Mouse (Mus musculus) G1E (cell line): ENCODE data around the gene Vegfa. TPM values are rescaled to one million over a fixed set of nuclear protein-coding genes. Genes with fewer than 3 reads are reported as not detected.

Experiments
- ATAC-seq: 2 replicates; pipeline ENCODE4 v1.8.0; 2016; ENCODE audit warnings: mild to moderate bottlenecking; ENCODE audit not compliant: insufficient number of reproducible peaks, poor library complexity, low FRiP score, severe bottlenecking; ENCODE audit errors: extremely low read depth
- DNase-seq: peaks from one replicate; pipeline ENCODE4 v3.0.0; 2012; ENCODE audit warnings: low spot score
- H3K27me3 ChIP-seq: 2 replicates; pipeline ENCODE4 v1.6.1; 2012; ENCODE audit warnings: mild to moderate bottlenecking, low read length, inconsistent platforms; ENCODE audit not compliant: insufficient read depth
- H3K36me3 ChIP-seq: replicated peaks from 2 replicates; pipeline ENCODE3; 2012; ENCODE audit warnings: mild to moderate bottlenecking, inconsistent platforms
- H3K4me1 ChIP-seq: 2 replicates; pipeline ENCODE4 v1.6.1; 2012; ENCODE audit warnings: low read depth, low read length, inconsistent platforms, mixed read lengths; ENCODE audit not compliant: insufficient read depth
- H3K4me3 ChIP-seq: 2 replicates; pipeline ENCODE4 v1.5.1; 2012; ENCODE audit warnings: low read depth, mild to moderate bottlenecking, inconsistent platforms, low read length, moderate library complexity, mixed read lengths
- H3K9me3 ChIP-seq: replicated peaks from 2 replicates; pipeline ENCODE4 v1.6.1; 2012; ENCODE audit warnings: inconsistent platforms
- CTCF ChIP-seq: IDR thresholded peaks from 2 replicates; pipeline ENCODE4 v1.5.1; 2012; ENCODE audit warnings: low read depth, low read length, inconsistent platforms, mixed read lengths
- GATA1 ChIP-seq: IDR thresholded peaks from 2 replicates; pipeline ENCODE4 v1.6.1; 2012; ENCODE audit warnings: borderline replicate concordance, low read length, inconsistent platforms, mixed read lengths
- GATA2 ChIP-seq: IDR thresholded peaks from 2 replicates; pipeline ENCODE4 v1.6.1; 2012; ENCODE audit warnings: low read depth, low read length, inconsistent platforms, borderline replicate concordance
- POLR2AphosphoS5 ChIP-seq: IDR thresholded peaks from 2 replicates; pipeline ENCODE4 v1.6.1; 2012; ENCODE audit warnings: low read depth, low read length, inconsistent platforms; ENCODE audit not compliant: insufficient replicate concordance
- TAL1 ChIP-seq: conservative IDR thresholded peaks from 2 replicates; pipeline ENCODE4 v1.6.1; 2012; ENCODE audit warnings: low read depth, low read length, inconsistent platforms, mixed read lengths
- polyA plus RNA-seq: library from polyadenylated mRNA; stranded (reverse); fragments of >175 nt; gene quantifications from 2 replicates; pipeline ENCODE4 v1.2.3, GENCODE M21; 2012
- total RNA-seq, 2 experiments: library from RNA; stranded (forward) in 1 of 2; stranded (reverse) in 1 of 2; fragments of 200-1000 nt in 1 of 2; fragments of >200 nt in 1 of 2; fragmentation: Nextera tagmentation in 1 of 2; gene quantifications; 2 replicates each; pipeline ENCODE4 v1.2.3; 2014 to 2017

Vegfa gene
- total and polyA plus RNA-seq, 3 experiments, result 56.0 to 106 (median 94.1) TPM

DNA sequence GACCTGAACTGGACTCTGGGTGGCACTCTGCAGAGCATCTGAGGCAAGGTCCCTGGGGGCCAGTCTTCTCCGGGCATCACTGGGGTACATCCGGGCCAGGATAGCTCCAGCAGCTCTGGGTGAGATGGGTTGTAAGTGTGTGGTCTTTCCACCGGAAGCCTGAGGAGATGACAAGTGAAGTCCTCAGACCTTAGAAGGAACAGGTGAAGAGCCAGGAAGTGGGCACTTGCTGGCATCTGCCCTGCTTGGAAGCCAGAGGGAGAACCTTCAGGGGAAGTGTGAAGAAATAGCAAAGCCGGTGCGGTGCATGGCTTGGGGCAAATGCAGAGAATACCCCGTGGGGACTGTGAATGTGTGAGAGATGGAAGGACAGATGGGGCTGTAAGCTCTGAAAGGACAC, 21.7 kb downstream of the Vegfa start:
- peaks cover 2% of the 10 kb centered on the region; the same call in 1 of the 2 replicates for H3K4me1 ChIP-seq
- TF ChIP-seq POLR2AphosphoS5, result no peak
- no peak for TF ChIP-seq GATA2
- TF ChIP-seq TAL1, result no peak
- TF ChIP-seq GATA1, result no peak
- no peak for TF ChIP-seq CTCF
- no peaks in the 10 kb centered on the region for H3K9me3 ChIP-seq
- H3K27me3 ChIP-seq, result peaks cover 42% of the 10 kb centered on the region
- H3K4me3 ChIP-seq, result no peak overlapping the region
- DNase-seq (no peak), ATAC-seq (no peak)
- peaks cover 7% of the 10 kb centered on the region for H3K36me3 ChIP-seq

DNA sequence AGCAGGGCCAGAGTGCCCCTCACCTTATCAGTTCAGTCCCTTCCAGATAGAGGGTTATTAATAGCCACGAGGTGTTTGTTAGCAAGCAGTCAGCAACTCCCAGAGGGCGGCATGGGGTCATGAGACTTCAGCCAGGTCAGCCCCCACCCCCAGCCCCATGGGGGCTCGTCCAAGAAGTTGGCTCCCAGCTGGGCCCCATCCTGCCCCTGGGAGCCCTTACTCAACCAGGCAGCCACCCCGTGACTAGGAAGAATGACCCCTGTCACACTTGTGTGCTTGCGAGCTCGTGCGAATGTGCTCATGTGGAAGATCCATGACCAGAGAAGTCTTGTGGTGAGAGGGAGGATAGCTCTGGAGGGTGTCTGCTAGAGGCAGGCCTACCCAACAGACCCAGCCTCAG, 23.0 kb downstream of the Vegfa start:
- no peaks in the 10 kb centered on the region for H3K9me3 ChIP-seq
- ATAC-seq (no peak), DNase-seq (no peak)
- peaks cover 6% of the 10 kb centered on the region; the same call in 1 of the 2 replicates for H3K4me1 ChIP-seq
- H3K36me3 ChIP-seq, result no peaks in the 10 kb centered on the region
- peaks cover 51% of the 10 kb centered on the region for H3K27me3 ChIP-seq
- H3K4me3 ChIP-seq, result no peak overlapping the region
- TF ChIP-seq POLR2AphosphoS5 (no peak), CTCF (no peak), GATA2 (no peak), GATA1 (no peak), TAL1 (no peak)

GRCm38 (mm10) chr17:46005458-46005857, 26.7 kb downstream of the Vegfa start:
- no peak overlapping the region for H3K4me3 ChIP-seq
- no peaks in the 10 kb centered on the region for H3K36me3 ChIP-seq
- ATAC-seq (no peak), DNase-seq (no peak)
- peaks cover 7% of the 10 kb centered on the region; the same call in 1 of the 2 replicates for H3K4me1 ChIP-seq
- no peaks in the 10 kb centered on the region for H3K9me3 ChIP-seq
- TF ChIP-seq GATA1 (no peak), TAL1 (no peak), POLR2AphosphoS5 (no peak), CTCF (no peak), GATA2 (no peak)
- H3K27me3 ChIP-seq, result peaks cover 64% of the 10 kb centered on the region

- H3K9me3 ChIP-seq, result no peaks in the 10 kb centered on the region
- H3K4me3 ChIP-seq, result no peak overlapping the region
- ATAC-seq (no peak), DNase-seq (no peak)
- peaks cover 7% of the 10 kb centered on the region; the same call in 1 of the 2 replicates for H3K4me1 ChIP-seq
- peaks cover 56% of the 10 kb centered on the region for H3K27me3 ChIP-seq
- H3K36me3 ChIP-seq, result no peaks in the 10 kb centered on the region
- TF ChIP-seq CTCF (no peak), POLR2AphosphoS5 (no peak), GATA1 (no peak), TAL1 (no peak), GATA2 (no peak)
Observed at GRCm38 (mm10) chr17:46004482-46004881, 27.7 kb downstream of the Vegfa start.

- DNase-seq (no peak), ATAC-seq (no peak)
- Histone ChIP-seq H3K4me1 (peaks cover 7% of the 10 kb centered on the region; the same call in 1 of the 2 replicates), H3K27me3 (peaks cover 51% of the 10 kb centered on the region), H3K4me3 (no peak overlapping the region), H3K9me3 (no peaks in the 10 kb centered on the region), H3K36me3 (no peaks in the 10 kb centered on the region)
- TF ChIP-seq GATA2, result no peak
- no peak for TF ChIP-seq CTCF
- TF ChIP-seq GATA1, result no peak
- no peak for TF ChIP-seq TAL1
- no peak for TF ChIP-seq POLR2AphosphoS5
Observed at GRCm38 (mm10) chr17:46003717-46004481, 28.3 kb downstream of the Vegfa start.

GRCm38 (mm10) chr17:45999366-45999940, 32.7 kb downstream of the Vegfa start:
- ATAC-seq (no peak), DNase-seq (no peak)
- Histone ChIP-seq H3K4me1 (0 out of 2 replicates have a peak, but pooled peaks cover 4% of the 10 kb centered on the region), H3K9me3 (no peaks in the 10 kb centered on the region), H3K4me3 (no peak overlapping the region), H3K36me3 (no peaks in the 10 kb centered on the region), H3K27me3 (peaks cover 22% of the 10 kb centered on the region)
- no peak for TF ChIP-seq GATA2
- TF ChIP-seq POLR2AphosphoS5, result no peak
- no peak for TF ChIP-seq GATA1
- no peak for TF ChIP-seq CTCF
- no peak for TF ChIP-seq TAL1
